Mouse (Mus musculus) gastrocnemius, postnatal 14 days (tissue): ENCODE results near the gene Utp6. TPM values are rescaled to one million over a fixed set of nuclear protein-coding genes. Genes with fewer than 3 reads are reported as not detected.

Source experiments
- DNase-seq: peaks from one replicate; pipeline ENCODE4 v3.0.0; 2021; ENCODE audit warnings: mixed read lengths
- intact Hi-C: fragments of 180-260 bp; cut with DNase I; formaldehyde crosslinking; loops from one replicate; pipeline ENCODE4 v1.15.1; 2025; ENCODE audit warnings: low total_unique reads
- total RNA-seq, 2 experiments: library from RNA; stranded (reverse); gene quantifications; 2 replicates each; pipeline ENCODE4 v1.2.3; 2021

The Utp6 gene
- total RNA-seq, 2 experiments from 2014 or later, result 30.8 to 35.4 TPM

DNA sequence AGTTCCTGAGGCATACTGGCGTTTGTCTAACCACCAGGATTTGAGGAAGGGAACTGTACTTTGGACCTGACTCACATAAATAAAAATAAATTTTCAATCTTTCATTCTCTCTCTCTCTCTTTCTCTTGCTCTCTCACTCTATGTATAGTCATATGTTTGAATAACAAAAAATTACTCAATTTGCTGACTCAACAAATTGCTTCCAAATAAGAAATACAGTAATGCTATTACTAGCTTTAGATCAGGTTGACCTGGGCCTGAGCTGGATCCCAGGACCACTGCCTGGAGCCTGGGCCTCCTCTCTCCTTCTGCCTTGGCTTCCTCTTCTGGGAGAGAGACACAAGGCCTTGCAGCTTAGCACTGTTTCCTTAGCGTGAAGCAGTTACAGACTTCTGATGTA lies 71.4 kb downstream of the Utp6 start:
- intact Hi-C loops, result no loop called here
- no peak for DNase-seq

- intact Hi-C loops, result loop anchor here (10.0 kb wide), 1 partner anchor 82 kb away; no protein-coding TSS in a partner anchor
- no peak for DNase-seq
Observed at GRCm38 (mm10) chr11:79886961-79887360, 75.2 kb downstream of the Utp6 start.

DNA sequence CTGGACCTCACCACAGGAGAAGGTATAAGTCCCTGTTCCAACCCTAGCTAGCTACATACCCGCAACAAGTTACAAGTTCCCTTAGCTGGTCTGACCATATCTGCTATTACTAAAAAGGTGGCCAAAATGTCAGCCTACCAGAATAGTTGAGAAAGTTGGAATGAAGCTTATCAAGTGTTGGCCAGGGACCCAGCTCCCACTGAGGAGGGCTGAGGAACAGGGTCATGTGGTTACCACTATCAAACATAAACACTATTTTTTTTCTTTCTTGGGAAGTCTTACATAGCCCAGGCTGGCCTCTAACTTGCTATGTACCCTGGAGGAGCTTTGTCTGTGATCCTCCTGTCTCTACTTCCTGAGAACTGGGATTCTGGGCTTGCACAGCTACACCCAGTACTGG lies 75.8 kb downstream of the Utp6 start:
- DNase-seq, result no peak
- intact Hi-C loops, result loop anchor here (10.0 kb wide), 1 partner anchor 82 kb away; no protein-coding TSS in a partner anchor

DNA sequence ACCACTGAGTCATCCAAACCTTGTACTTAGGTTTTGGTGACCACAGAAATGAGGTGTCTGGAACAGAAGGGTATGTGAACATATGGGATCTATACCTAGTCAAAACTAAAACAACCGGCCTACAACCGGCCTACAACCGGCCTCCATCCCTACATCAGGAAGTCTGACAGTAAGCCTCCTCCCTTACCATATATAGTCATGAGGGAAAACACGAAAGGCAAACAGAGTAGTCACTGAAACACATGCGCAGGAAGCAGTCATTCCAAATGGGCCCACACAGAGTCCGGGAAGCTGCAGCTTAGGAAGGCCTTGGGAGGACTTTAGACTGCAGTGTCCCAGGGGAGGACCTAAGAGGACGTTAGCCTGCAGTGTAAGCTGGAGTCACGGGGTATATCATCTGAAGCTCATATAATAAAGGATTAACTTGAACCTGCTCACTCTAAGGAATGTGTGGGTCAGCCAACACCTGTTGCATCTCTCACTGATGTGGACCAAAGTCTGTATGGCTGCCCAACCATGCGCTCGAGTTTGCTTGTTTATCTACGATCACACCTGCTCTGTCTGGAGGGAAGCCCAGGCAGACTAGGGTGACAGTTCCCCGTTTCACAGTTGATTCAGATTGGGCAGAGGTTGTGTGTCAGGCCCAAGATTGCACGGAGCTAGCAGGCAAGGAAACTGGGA lies 76.3 kb downstream of the Utp6 start:
- intact Hi-C loops, result loop anchor here (10.0 kb wide), 1 partner anchor 81 kb away; no protein-coding TSS in a partner anchor
- DNase-seq, result peak; percentile 84

- DNase-seq, result no peak
- intact Hi-C loops, result loop anchor here (10.0 kb wide), 1 partner anchor 80 kb away; no protein-coding TSS in a partner anchor
Observed at GRCm38 (mm10) chr11:79884784-79885183, 77.4 kb downstream of the Utp6 start.

Other genes with a start within 250 kb of the Utp6 start
- 10 to 100 TPM; 16.7 to 17.7 TPM for gene Suz12, start 30.7 kb upstream of the Utp6 start, total RNA-seq
- gene Crlf3, start 118.6 kb upstream of the Utp6 start, total RNA-seq, result 10 to 100 TPM in 1 of 2 experiments, 1 to 10 TPM in 1; 7.4 to 10.8 TPM
- 1 to 10 TPM; 1.3 to 1.7 TPM for gene Atad5, start 127.0 kb upstream of the Utp6 start, total RNA-seq
- 10 to 100 TPM; 20.4 to 20.7 TPM for gene Tefm, start 179.8 kb upstream of the Utp6 start, total RNA-seq
- 10 to 100 TPM in 1 of 2 experiments, 1 to 10 TPM in 1; 7.4 to 10.7 TPM for gene Adap2, start 191.7 kb upstream of the Utp6 start, total RNA-seq
- 1 to 10 TPM; 3.6 to 3.7 TPM for gene Rnf135, start 221.5 kb upstream of the Utp6 start, total RNA-seq
- 10 to 100 TPM; 38.6 to 38.9 TPM for gene Rhot1, start 246.6 kb upstream of the Utp6 start, total RNA-seq